Mouse (Mus musculus) B cell, adult 2 months (primary cell): ENCODE measurements around the gene Olfr1537.

Experiments
- DNase-seq, 2 experiments: peaks; one replicate each; pipeline ENCODE4 v3.0.0; 2022

The Olfr1537 gene

GRCm38 (mm10) chr9:39249894-39250293, at the start of gene Olfr1537:
TSS of gene Olfr1537 (minus strand) at chr9:39249994.
- DNase-seq, result no peak

- no peak for DNase-seq
Observed at GRCm38 (mm10) chr9:39287136-39287535, 37.3 kb upstream of the Olfr1537 start.

- DNase-seq, result no peak
Observed at GRCm38 (mm10) chr9:39276718-39277117, 26.9 kb upstream of the Olfr1537 start, which contains the start of gene Olfr945. TSS of gene Olfr945 (minus strand) at chr9:39276818.

- no peak for DNase-seq
Observed at GRCm38 (mm10) chr9:39201620-39202019, 48.2 kb downstream of the Olfr1537 start, which contains the start of gene Olfr944. TSS of gene Olfr944 (plus strand) at chr9:39201920.
